Mouse (Mus musculus): ENCODE results near the gene Selp. TPM values are rescaled to one million over a fixed set of nuclear protein-coding genes. Genes with fewer than 3 reads are reported as not detected.

Selp gene
- total RNA-seq (2021): under 1 TPM in 1 of 2 experiments, not detected in 1; 0.14 TPM

GRCm38 (mm10) chr1:164114947-164115493 is at the start of gene Selp:
TSS of gene Selp (plus strand) at chr1:164115264.
- intact Hi-C loops (cut with DNase I): no loop called here

GRCm38 (mm10) chr1:164069261-164069660 is 45.8 kb upstream of the Selp start:
- intact Hi-C loops (cut with DNase I): no loop called here
- DNase-seq: no peak

More at GRCm38 (mm10) chr1:164114947-164115493, at the start of gene Selp:
- DNase-seq: no peak

GRCm38 (mm10) chr1:164070461-164070860 is 44.6 kb upstream of the Selp start:
- intact Hi-C loops (cut with DNase I): no loop called here

GRCm38 (mm10) chr1:164071111-164071510 is 44.0 kb upstream of the Selp start:
- intact Hi-C loops (cut with DNase I): no loop called here
- DNase-seq: no peak

More at GRCm38 (mm10) chr1:164070461-164070860, 44.6 kb upstream of the Selp start:
- DNase-seq: no peak

- no peak for DNase-seq
- intact Hi-C loops (cut with DNase I): no loop called here
Measured at GRCm38 (mm10) chr1:164072001-164072400, 43.1 kb upstream of the Selp start.

GRCm38 (mm10) chr1:164073091-164073490 is 42.0 kb upstream of the Selp start:
- intact Hi-C loops (cut with DNase I): no loop called here

GRCm38 (mm10) chr1:164073803-164074202 is 41.3 kb upstream of the Selp start:
- no peak for DNase-seq
- intact Hi-C loops (cut with DNase I): no loop called here

More at GRCm38 (mm10) chr1:164073091-164073490, 42.0 kb upstream of the Selp start:
- DNase-seq: no peak

GRCm38 (mm10) chr1:164074606-164075140 is 40.4 kb upstream of the Selp start:
- intact Hi-C loops (cut with DNase I): no loop called here
- no peak for DNase-seq

GRCm38 (mm10) chr1:164075416-164075815 is 39.6 kb upstream of the Selp start:
- intact Hi-C loops (cut with DNase I): no loop called here
- DNase-seq: no peak

- intact Hi-C loops (cut with DNase I): no loop called here
- no peak for DNase-seq
Measured at GRCm38 (mm10) chr1:164076441-164076840, 38.6 kb upstream of the Selp start.

GRCm38 (mm10) chr1:164077031-164077430 is 38.0 kb upstream of the Selp start:
- no peak for DNase-seq
- intact Hi-C loops (cut with DNase I): no loop called here

GRCm38 (mm10) chr1:164078323-164078741 is 36.7 kb upstream of the Selp start:
- DNase-seq: no peak
- intact Hi-C loops (cut with DNase I): no loop called here

GRCm38 (mm10) chr1:164079091-164079490 is 36.0 kb upstream of the Selp start:
- DNase-seq: no peak
- intact Hi-C loops (cut with DNase I): no loop called here

GRCm38 (mm10) chr1:164083046-164083445 is 32.0 kb upstream of the Selp start:
- intact Hi-C loops (cut with DNase I): no loop called here

GRCm38 (mm10) chr1:164086797-164087196 is 28.3 kb upstream of the Selp start:
- intact Hi-C loops (cut with DNase I): no loop called here
- no peak for DNase-seq

More at GRCm38 (mm10) chr1:164083046-164083445, 32.0 kb upstream of the Selp start:
- no peak for DNase-seq

GRCm38 (mm10) chr1:164087872-164088271 is 27.2 kb upstream of the Selp start:
- no peak for DNase-seq
- intact Hi-C loops (cut with DNase I): no loop called here

- no peak for DNase-seq
- intact Hi-C loops (cut with DNase I): no loop called here
Measured at GRCm38 (mm10) chr1:164096780-164097179, 18.3 kb upstream of the Selp start.

- no peak for DNase-seq
- intact Hi-C loops (cut with DNase I): no loop called here
Measured at GRCm38 (mm10) chr1:164097911-164098310, 17.2 kb upstream of the Selp start.

GRCm38 (mm10) chr1:164098372-164098771 is 16.7 kb upstream of the Selp start:
- intact Hi-C loops (cut with DNase I): no loop called here
- peak; percentile 5 for DNase-seq

- intact Hi-C loops (cut with DNase I): no loop called here
- no peak for DNase-seq
Measured at GRCm38 (mm10) chr1:164109763-164110162, 5.3 kb upstream of the Selp start.

- no peak for DNase-seq
- intact Hi-C loops (cut with DNase I): no loop called here
Measured at GRCm38 (mm10) chr1:164110591-164111329, 4.3 kb upstream of the Selp start.

- intact Hi-C loops (cut with DNase I): no loop called here
- no peak for DNase-seq
Measured at GRCm38 (mm10) chr1:164114280-164114679, 784 bp upstream of the Selp start.

All from left cerebral cortex, postnatal 4 days (tissue).